Mouse (Mus musculus) gastrocnemius, postnatal 4 days (tissue): ENCODE measurements around the gene Fbxw20. TPM values are rescaled to one million over a fixed set of nuclear protein-coding genes. Genes with fewer than 3 reads are reported as not detected.
"Not testable (repeated sequence)": the region's sequence is repeated elsewhere in the genome, so short reads cannot be mapped to it uniquely, and the experiment has no call there.

Source experiments
- DNase-seq, 2 experiments: peaks; one replicate each; pipeline ENCODE4 v3.0.0; 2021 to 2022; ENCODE audit warnings: low spot score in 2 of 2, mixed read lengths in 2 of 2
- long read RNA-seq, 2 experiments: library from polyadenylated mRNA; stranded (forward); transcript quantifications; one replicate each; pipeline ENCODE4 v2.0.0; 2021
- total RNA-seq, 2 experiments: library from RNA; stranded (reverse); gene quantifications; 2 replicates each; pipeline ENCODE4 v1.2.3; 2021

Gene Fbxw20
- total RNA-seq: not detected
- long read RNA-seq, experiment 1: 0 reads
- long read RNA-seq, experiment 2: 0 reads

DNA sequence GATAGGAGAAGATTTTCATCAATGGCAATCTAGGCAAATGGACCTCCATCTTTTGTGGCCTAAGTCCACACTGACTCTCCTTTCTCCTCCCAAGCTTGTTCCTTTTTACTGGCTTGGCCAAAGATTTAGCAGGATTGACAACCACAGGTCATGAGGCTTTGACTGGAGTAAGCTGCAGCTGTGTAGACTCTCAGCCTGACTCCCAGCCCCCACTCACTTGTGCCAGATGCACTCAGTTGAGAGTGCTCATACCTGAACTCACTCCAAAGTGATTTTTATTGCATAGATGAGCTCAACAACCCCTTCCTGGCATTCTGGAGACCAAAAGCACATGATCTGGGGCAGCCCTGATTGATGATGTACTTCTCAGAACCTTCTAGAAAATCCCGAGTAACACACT is at the start of gene Fbxw20:
Fbxw20 (minus strand) TSS at position 101 of the 400 bp plus-strand sequence.
- no peak for DNase-seq

DNA sequence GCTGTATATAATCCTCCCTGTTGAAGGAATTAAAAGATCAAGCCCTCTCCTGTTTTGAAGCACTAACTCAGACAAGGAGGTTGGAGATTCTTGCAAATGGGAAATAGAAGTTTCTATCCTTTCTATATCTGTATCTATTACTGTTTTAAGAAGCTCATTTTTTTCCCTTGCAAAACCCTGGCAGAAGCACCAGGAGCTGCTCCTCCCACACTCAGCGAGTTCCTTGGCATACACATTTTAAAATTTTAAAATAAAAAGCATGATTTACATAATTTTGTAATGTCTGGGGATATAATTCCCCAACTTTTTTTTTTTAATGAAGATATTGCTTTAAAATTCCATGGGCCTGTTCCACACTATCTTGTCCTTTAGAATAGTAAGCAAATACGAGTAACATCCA is 28.5 kb upstream of the Fbxw20 start:
- DNase-seq: no peak

DNA sequence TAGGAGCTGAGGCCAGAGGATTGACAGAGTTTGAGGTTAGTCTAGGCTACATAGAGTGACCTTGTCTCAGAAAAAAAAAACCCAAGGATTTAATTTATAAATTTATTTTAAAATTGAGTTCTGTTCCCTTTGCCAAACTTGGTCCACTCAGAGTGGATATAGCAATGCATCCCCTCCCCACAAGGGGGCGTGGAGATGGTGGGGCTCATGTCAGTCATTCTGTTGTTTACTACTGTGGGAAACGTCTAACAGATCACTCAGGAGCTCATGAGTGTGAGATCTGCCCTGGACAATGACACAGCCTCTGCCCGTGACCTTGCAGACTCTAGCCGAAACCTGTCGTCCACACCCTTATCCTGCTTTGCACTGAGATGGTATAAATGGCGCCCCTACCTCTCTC is 16.1 kb downstream of the Fbxw20 start:
- DNase-seq: no peak

DNA sequence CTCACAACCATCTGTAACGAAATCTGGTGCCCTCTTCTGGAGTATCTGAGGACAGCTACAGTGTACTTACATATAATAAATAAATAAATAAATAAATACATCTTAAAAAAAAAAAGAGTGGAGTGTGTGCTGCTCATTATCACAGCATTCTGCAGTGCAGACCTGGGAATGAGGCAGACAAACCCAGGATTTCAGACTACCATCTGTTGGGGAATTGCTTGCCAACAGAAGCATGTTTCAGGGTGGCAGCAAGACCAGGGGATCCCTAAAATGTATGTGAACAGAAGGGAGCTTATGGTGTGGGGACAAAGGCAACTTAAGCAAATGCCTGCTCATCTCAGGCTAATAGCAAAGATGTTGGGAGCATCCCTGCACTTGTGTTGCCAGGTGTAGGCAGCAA is 33.2 kb downstream of the Fbxw20 start:
- not testable (repeated sequence) for DNase-seq

DNA sequence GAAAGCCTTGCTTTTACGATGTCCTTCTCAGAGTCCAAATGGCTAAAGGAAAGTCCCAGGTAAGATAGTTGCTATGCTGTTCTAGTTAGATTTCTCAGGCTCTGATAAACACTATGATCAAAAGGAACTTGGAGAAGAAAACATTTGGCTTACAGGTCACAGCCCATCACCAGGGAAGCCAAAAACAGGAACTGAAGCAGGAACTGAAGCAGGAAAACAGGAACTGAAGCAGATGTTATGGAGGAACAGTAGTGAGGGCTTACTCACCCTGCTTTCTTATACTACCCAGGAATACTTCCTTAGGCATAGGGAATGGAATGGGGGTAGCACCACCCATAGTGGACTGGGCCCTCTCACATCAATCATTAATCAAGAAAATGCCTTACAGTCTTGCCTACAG is 34.2 kb downstream of the Fbxw20 start:
- no peak for DNase-seq

DNA sequence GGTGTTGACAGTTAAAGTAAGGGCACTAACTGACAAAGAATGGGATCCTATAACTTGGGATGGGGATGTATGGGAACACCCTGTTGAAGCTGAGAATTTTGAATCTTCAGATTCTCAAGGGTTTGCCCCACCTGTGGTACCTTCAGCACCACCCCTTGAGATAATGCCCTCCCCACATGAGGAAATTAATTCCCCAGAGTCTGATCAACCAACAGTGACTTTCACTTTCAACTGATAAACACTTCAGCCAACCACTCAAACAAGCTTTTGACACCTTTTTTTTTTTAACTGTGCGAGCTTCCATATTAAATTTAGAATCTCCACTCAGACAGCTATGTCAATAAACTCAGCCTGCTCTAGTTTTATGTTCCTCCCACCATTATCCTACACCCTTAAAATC is 35.2 kb downstream of the Fbxw20 start:
- DNase-seq: no peak

DNA sequence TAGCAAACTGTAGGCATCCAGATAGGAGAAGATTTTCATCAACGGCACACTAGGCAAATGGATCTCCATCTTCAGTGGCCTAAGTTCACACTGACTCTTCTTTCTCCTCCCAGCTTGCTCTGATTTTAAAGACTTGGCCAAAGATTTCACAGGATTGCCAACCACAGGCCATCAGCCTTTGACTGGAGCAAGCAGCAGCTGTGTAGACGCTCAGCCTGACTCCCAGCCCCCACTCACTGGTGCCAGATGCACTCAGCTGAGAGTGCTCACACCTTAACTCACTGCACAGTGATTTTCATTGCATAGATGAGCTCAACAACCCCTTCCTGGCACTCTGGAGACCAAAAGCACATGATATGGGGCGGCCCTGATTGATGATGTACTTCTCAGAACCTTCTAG is 38.7 kb downstream of the Fbxw20 start, which contains the start of gene Fbxw13:
Fbxw13 (minus strand) TSS at position 101 of the 400 bp plus-strand sequence.
- DNase-seq: not testable (repeated sequence)

DNA sequence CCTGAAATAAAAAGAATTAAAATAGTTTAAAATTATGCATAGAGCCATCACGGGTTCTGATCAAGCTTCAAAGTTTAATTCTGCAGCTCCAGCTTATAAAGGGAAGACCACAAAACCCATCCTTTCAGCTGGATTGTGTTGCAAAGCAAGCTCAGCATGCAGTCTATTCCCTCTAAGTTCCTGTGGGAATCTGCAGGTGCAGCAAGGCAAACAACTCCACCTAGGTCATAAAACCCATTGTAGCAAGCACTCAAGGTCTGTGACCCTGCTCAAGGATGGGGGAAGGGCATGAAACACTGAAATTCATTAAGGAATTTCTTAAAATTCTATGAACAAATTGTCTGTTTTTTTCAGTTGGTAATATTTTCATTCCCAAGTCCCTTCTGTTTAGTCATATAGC is 57.3 kb downstream of the Fbxw20 start:
- DNase-seq: no peak

DNA sequence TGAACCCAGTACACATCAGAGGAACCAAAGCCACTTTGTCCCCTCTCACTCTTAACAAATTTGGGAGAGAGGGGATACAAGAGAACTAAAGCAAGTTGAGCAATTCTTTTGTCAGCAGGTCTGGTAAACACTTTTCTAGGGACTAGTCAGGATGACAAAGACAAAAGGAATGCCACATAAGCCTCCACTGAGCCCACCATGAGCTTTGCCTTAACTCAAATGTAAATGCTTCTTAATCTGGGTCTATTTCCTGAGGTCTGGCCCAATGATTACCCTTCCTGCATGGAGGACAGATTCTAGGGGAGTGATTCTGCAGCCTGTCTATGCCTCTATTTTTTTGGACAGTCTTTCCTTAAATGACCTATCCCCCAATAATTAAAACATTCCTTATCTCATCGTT is 58.3 kb downstream of the Fbxw20 start:
- DNase-seq: no peak

Other genes with a start within 250 kb of the Fbxw20 start
- gene Ucn2, start 248.7 kb downstream of the Fbxw20 start, total RNA-seq: 1 to 10 TPM; 2.9 to 3.8 TPM
- 10 to 100 TPM; 17.2 to 21.4 TPM for gene Pfkfb4, start 243.0 kb downstream of the Fbxw20 start, total RNA-seq
- 10 to 100 TPM; 50.6 to 54.3 TPM for gene Shisa5, start 196.2 kb downstream of the Fbxw20 start, total RNA-seq
- gene Trex1, start 175.0 kb downstream of the Fbxw20 start, total RNA-seq: 10 to 100 TPM; 10.3 to 12.0 TPM
- gene Atrip, start 160.6 kb downstream of the Fbxw20 start, total RNA-seq: 10 to 100 TPM; 10.4 to 13.5 TPM
- gene Ccdc51, start 152.3 kb downstream of the Fbxw20 start, total RNA-seq: 1 to 10 TPM; 8.6 to 9.1 TPM
- gene Tma7, start 152.2 kb downstream of the Fbxw20 start, total RNA-seq: 100 to 1,000 TPM; 186 to 241 TPM
- gene Plxnb1, start 139.4 kb downstream of the Fbxw20 start, total RNA-seq: 1 to 10 TPM; 8.4 to 9.8 TPM
- gene Fbxw21, start 72.7 kb downstream of the Fbxw20 start, total RNA-seq: not detected
- not detected for gene Fbxw13, start 38.8 kb downstream of the Fbxw20 start, total RNA-seq
- gene Fbxw14, start 52.9 kb upstream of the Fbxw20 start, total RNA-seq: not detected
- not detected for gene Fbxw28, start 104.9 kb upstream of the Fbxw20 start, total RNA-seq
- not detected for gene Fbxw22, start 169.5 kb upstream of the Fbxw20 start, total RNA-seq
- gene Fbxw16, start 214.4 kb upstream of the Fbxw20 start, total RNA-seq: not detected